Mouse (Mus musculus) heart, embryonic 11.5 days (tissue): Measurements from ENCODE around the gene Fam160a1. TPM values are rescaled to one million over a fixed set of nuclear protein-coding genes. Genes with fewer than 3 reads are reported as not detected.

Experiments used
- ATAC-seq: fragments of 200-750 bp; cut with Nextera tagmentation; replicated peaks from 2 replicates; pipeline ENCODE4 v1.8.0; 2017; ENCODE audit warnings: moderate library complexity; ENCODE audit not compliant: insufficient number of reproducible peaks, low FRiP score, low TSS enrichment
- H3K27ac ChIP-seq: fragments of 300-500 bp; sonication (generic); 2 replicates; pipeline ENCODE4 v1.5.1; 2014; ENCODE audit warnings: mild to moderate bottlenecking, low read depth, low read length
- H3K27me3 ChIP-seq: fragments of 300-500 bp; sonication (generic); 2 replicates; pipeline ENCODE4 v1.6.1; 2014; ENCODE audit warnings: mild to moderate bottlenecking, low read length, mixed read lengths; ENCODE audit not compliant: control insufficient read depth, insufficient read depth
- H3K36me3 ChIP-seq: fragments of 300-500 bp; sonication (generic); 2 replicates; pipeline ENCODE4 v1.6.1; 2014; ENCODE audit warnings: mild to moderate bottlenecking, low read length, moderate library complexity, mixed read lengths; ENCODE audit not compliant: control insufficient read depth, insufficient read depth
- H3K4me1 ChIP-seq: fragments of 300-500 bp; sonication (generic); 2 replicates; pipeline ENCODE4 v1.6.1; 2014; ENCODE audit warnings: low read length; ENCODE audit not compliant: control insufficient read depth, insufficient read depth
- H3K4me2 ChIP-seq: fragments of 300-500 bp; sonication (generic); 2 replicates; pipeline ENCODE4 v1.6.1; 2014; ENCODE audit warnings: mild to moderate bottlenecking, moderate library complexity
- H3K4me3 ChIP-seq: fragments of 300-500 bp; sonication (generic); 2 replicates; pipeline ENCODE4 v1.5.1; 2014; ENCODE audit warnings: low read depth, low read length
- H3K9ac ChIP-seq: fragments of 300-500 bp; sonication (generic); 2 replicates; pipeline ENCODE4 v1.6.1; 2014; ENCODE audit warnings: mild to moderate bottlenecking, low read depth, low read length, moderate library complexity
- H3K9me3 ChIP-seq: fragments of 300-500 bp; sonication (generic); replicated peaks from 2 replicates; pipeline ENCODE4 v1.6.1; 2016; ENCODE audit warnings: low read length; ENCODE audit not compliant: control insufficient read depth
- WGBS: fragments of 180-500 bp; shearing (Covaris S2); extraction: QIAGEN DNeasy Blood & Tissue Kit; methylation state at CpG from one replicate; pipeline ENCODE4 v1.1.7; 2014; ENCODE audit not compliant: insufficient replicate concordance; 5-methylcytosine and 5-hydroxymethylcytosine counted together
- polyA plus RNA-seq: library from polyadenylated mRNA; unstranded; fragments of >200 nt; fragmentation: Nextera tagmentation; extraction: Ambion mirVana; gene quantifications from 2 replicates; pipeline ENCODE4 v1.2.1, GENCODE M21; 2014

The Fam160a1 gene
- polyA plus RNA-seq, 1 experiment from 2014 or later, result 2.7 TPM

GRCm38 (mm10) chr3:85757435-85757834 is 59.7 kb downstream of the Fam160a1 start:
- ATAC-seq, result no peak
- Histone ChIP-seq H3K27ac (no peak overlapping the region), H3K27me3 (no peaks in the 10 kb centered on the region), H3K9ac (no peak overlapping the region), H3K9me3 (no peaks in the 10 kb centered on the region), H3K4me1 (no peaks in the 10 kb centered on the region), H3K4me2 (no peak overlapping the region), H3K36me3 (no peaks in the 10 kb centered on the region), H3K4me3 (no peak overlapping the region)
- WGBS, result 86% methylated on average over 4 of the region's 4 CpGs

- 47% methylated on average over 4 of the region's 4 CpGs for WGBS
- Histone ChIP-seq H3K9ac (no peak overlapping the region), H3K4me2 (no peak overlapping the region), H3K36me3 (no peaks in the 10 kb centered on the region), H3K4me3 (no peak overlapping the region), H3K9me3 (no peaks in the 10 kb centered on the region), H3K27ac (no peak overlapping the region), H3K4me1 (no peaks in the 10 kb centered on the region), H3K27me3 (no peaks in the 10 kb centered on the region)
- no peak for ATAC-seq
Observed at GRCm38 (mm10) chr3:85749348-85749747, 67.7 kb downstream of the Fam160a1 start.

- H3K27ac ChIP-seq, result no peak overlapping the region
- 17% methylated on average over 4 of the region's 4 CpGs for WGBS
- peak overlapping the region; percentile 38 for H3K4me2 ChIP-seq
Observed at GRCm38 (mm10) chr3:85748863-85749262, 68.2 kb downstream of the Fam160a1 start.

GRCm38 (mm10) chr3:85746116-85746515 is 71.0 kb downstream of the Fam160a1 start:
- WGBS, result 44% methylated on average over 4 of the region's 4 CpGs
- ATAC-seq, result no peak

More at GRCm38 (mm10) chr3:85748863-85749262, 68.2 kb downstream of the Fam160a1 start:
- ATAC-seq, result no peak
- Histone ChIP-seq H3K9me3 (no peaks in the 10 kb centered on the region), H3K9ac (no peak overlapping the region), H3K4me1 (no peaks in the 10 kb centered on the region), H3K27me3 (no peaks in the 10 kb centered on the region), H3K36me3 (no peaks in the 10 kb centered on the region), H3K4me3 (no peak overlapping the region)

GRCm38 (mm10) chr3:85741767-85742166 is 75.3 kb downstream of the Fam160a1 start:
- H3K4me2 ChIP-seq, result no peak overlapping the region
- no peak for ATAC-seq
- 77% methylated on average over 3 of the region's 3 CpGs for WGBS

More at GRCm38 (mm10) chr3:85746116-85746515, 71.0 kb downstream of the Fam160a1 start:
- Histone ChIP-seq H3K9ac (no peak overlapping the region), H3K27ac (no peak overlapping the region), H3K4me3 (no peak overlapping the region), H3K27me3 (no peaks in the 10 kb centered on the region), H3K4me2 (no peak overlapping the region), H3K9me3 (no peaks in the 10 kb centered on the region), H3K36me3 (no peaks in the 10 kb centered on the region), H3K4me1 (no peaks in the 10 kb centered on the region)

GRCm38 (mm10) chr3:85738591-85738990 is 78.5 kb downstream of the Fam160a1 start:
- Histone ChIP-seq H3K4me1 (no peaks in the 10 kb centered on the region), H3K27me3 (no peaks in the 10 kb centered on the region), H3K9me3 (no peaks in the 10 kb centered on the region), H3K4me3 (no peak overlapping the region), H3K9ac (no peak overlapping the region), H3K4me2 (no peak overlapping the region), H3K36me3 (no peaks in the 10 kb centered on the region), H3K27ac (no peak overlapping the region)
- ATAC-seq, result no peak
- 71% methylated on average over 3 of the region's 3 CpGs for WGBS

More at GRCm38 (mm10) chr3:85741767-85742166, 75.3 kb downstream of the Fam160a1 start:
- no peak overlapping the region for H3K4me3 ChIP-seq
- H3K36me3 ChIP-seq, result no peaks in the 10 kb centered on the region
- no peak overlapping the region for H3K9ac ChIP-seq
- no peaks in the 10 kb centered on the region for H3K9me3 ChIP-seq
- H3K27ac ChIP-seq, result no peak overlapping the region
- no peaks in the 10 kb centered on the region for H3K27me3 ChIP-seq
- H3K4me1 ChIP-seq, result no peaks in the 10 kb centered on the region

GRCm38 (mm10) chr3:85733939-85734729 is 83.0 kb downstream of the Fam160a1 start:
- no peaks in the 10 kb centered on the region for H3K27me3 ChIP-seq
- H3K9me3 ChIP-seq, result no peaks in the 10 kb centered on the region
- H3K27ac ChIP-seq, result no peak overlapping the region
- 75% methylated on average over 5 of the region's 5 CpGs for WGBS
- no peaks in the 10 kb centered on the region for H3K36me3 ChIP-seq
- no peak overlapping the region for H3K4me2 ChIP-seq
- no peaks in the 10 kb centered on the region for H3K4me1 ChIP-seq
- no peak for ATAC-seq
- no peak overlapping the region for H3K9ac ChIP-seq
- H3K4me3 ChIP-seq, result no peak overlapping the region

GRCm38 (mm10) chr3:85727171-85727570 is 89.9 kb downstream of the Fam160a1 start:
- Histone ChIP-seq H3K27me3 (no peaks in the 10 kb centered on the region), H3K4me3 (no peak overlapping the region), H3K27ac (no peak overlapping the region), H3K4me2 (no peak overlapping the region), H3K4me1 (no peaks in the 10 kb centered on the region), H3K9me3 (no peaks in the 10 kb centered on the region), H3K9ac (no peak overlapping the region), H3K36me3 (no peaks in the 10 kb centered on the region)
- ATAC-seq, result no peak
- WGBS, result 54% methylated on average over 2 of the region's 2 CpGs

- Histone ChIP-seq H3K9me3 (no peaks in the 10 kb centered on the region), H3K36me3 (no peaks in the 10 kb centered on the region), H3K27me3 (no peaks in the 10 kb centered on the region), H3K4me1 (no peaks in the 10 kb centered on the region), H3K27ac (no peak overlapping the region), H3K9ac (no peak overlapping the region), H3K4me3 (no peak overlapping the region), H3K4me2 (no peak overlapping the region)
- 86% methylated on average over 3 of the region's 3 CpGs for WGBS
- ATAC-seq, result no peak
Observed at GRCm38 (mm10) chr3:85725971-85726370, 91.1 kb downstream of the Fam160a1 start.
